Mouse (Mus musculus) ES-E14 (cell line): ENCODE results near the gene Dld.

ENCODE experiments used
- CHD2 ChIP-seq: IDR thresholded peaks from 2 replicates; pipeline ENCODE4 v1.6.1; 2014; ENCODE audit warnings: mild to moderate bottlenecking, low read depth, low read length, inconsistent platforms
- MAFK ChIP-seq: IDR thresholded peaks from 2 replicates; pipeline ENCODE4 v1.6.1; 2014; ENCODE audit warnings: mild to moderate bottlenecking, low read depth, low read length, inconsistent platforms; ENCODE audit not compliant: insufficient read depth
- ZC3H11A ChIP-seq: IDR thresholded peaks from 2 replicates; pipeline ENCODE4 v1.6.1; 2012; ENCODE audit warnings: low read depth, mild to moderate bottlenecking, inconsistent platforms, low read length, borderline replicate concordance
- ZNF384 ChIP-seq: IDR thresholded peaks from 2 replicates; pipeline ENCODE4 v1.6.1; 2012; ENCODE audit warnings: low read depth, low read length, inconsistent platforms

GRCm38 (mm10) chr12:31391696-31392095 is 40.4 kb upstream of the Dld start:
- no peak for TF ChIP-seq ZNF384
- TF ChIP-seq ZC3H11A: no peak
- TF ChIP-seq CHD2: no peak
- no peak for TF ChIP-seq MAFK
